Mouse (Mus musculus): ENCODE measurements around the gene Pfn1. TPM values are rescaled to one million over a fixed set of nuclear protein-coding genes. Genes with fewer than 3 reads are reported as not detected.

Gene Pfn1
- polyA plus RNA-seq, 1 experiment from 2014 or later = 2,189 TPM

DNA sequence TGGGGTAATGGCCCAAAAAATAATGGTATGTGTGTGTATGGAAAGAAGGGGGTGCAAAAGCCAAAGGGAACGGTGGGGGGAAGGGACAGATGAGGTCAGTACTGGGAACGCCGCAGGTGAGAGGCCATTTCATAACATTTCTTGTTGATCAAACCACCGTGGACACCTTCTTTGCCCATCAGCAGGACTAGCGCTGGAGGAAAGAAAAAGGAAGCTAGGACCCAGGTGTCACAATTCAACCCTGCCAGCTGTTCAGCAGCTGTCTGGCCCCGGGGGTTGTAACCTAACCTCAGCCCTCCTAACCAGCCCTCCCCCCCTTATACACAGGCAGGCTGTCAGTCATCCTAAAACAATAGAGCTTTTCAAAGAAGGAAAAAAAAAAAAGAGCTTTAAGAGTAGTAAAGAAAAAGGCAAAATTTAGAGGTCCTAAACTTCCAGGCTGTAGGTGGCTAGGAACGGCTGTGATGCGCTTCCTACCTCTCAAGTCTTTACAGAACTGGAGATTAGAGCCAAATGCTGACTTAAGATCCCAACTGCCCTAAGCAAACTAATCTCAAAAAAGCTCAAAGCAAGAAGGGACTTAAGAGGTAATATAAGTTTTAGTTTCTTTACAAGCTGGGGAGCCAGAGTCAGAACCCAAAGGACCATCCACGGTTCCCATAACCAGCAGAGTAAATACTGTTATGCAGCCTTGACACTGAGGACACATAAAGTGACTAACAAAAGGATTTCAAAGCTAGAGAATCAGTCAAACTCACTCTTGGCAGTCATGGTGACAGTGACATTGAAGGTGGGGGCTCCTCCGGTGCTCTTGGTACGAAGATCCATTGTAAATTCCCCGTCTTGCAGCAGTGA, 2.2 kb downstream of the Pfn1 start:
- peak overlapping the region; percentile 99; the same call in 1 of the 2 replicates for H3K27ac ChIP-seq (ENCODE audit: low read length)
- H3K9ac ChIP-seq (ENCODE audit: low read length) = peak overlapping the region; percentile 100
- H3K9me3 ChIP-seq (ENCODE audit: control insufficient read depth, low read length) = no peaks in the 10 kb centered on the region
- peak overlapping the region; percentile 73 for H3K4me2 ChIP-seq (ENCODE audit: low read depth, low read length)
- WGBS = 43% methylated on average over 12 of the region's 12 CpGs
- ATAC-seq (ENCODE audit: low read depth) = no peak
- H3K36me3 ChIP-seq (ENCODE audit: control insufficient read depth, insufficient read depth, low read length) = peaks cover 35% of the 10 kb centered on the region
- no peaks in the 10 kb centered on the region for H3K27me3 ChIP-seq (ENCODE audit: control insufficient read depth, insufficient read depth, low read depth, low read length)
- H3K4me1 ChIP-seq (replicated peaks; ENCODE audit: control insufficient read depth, insufficient read depth, low read length) = peaks cover 56% of the 10 kb centered on the region
- peak overlapping the region; percentile 100 for H3K4me3 ChIP-seq (ENCODE audit: low read length)

DNA sequence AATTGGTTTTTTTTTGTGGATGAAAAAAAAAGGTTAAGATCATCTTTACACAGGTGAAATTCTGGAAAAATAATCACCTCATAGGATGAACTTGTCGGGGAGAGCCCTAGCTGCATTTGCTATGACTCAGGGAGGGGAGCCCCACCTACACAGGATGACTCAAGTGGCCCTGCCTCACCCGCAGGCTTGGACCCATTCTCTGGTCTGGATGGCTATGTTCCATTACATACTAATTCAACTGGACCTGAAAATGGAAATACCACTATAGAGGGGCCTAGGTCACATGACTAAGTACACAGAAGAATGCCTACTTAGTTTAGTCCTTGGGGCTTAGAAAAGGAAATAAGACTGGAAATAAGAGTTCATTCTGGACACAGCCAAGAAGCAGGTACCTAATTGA, 3.1 kb downstream of the Pfn1 start:
- 52% methylated on average over 2 of the region's 2 CpGs for WGBS
- H3K4me3 ChIP-seq (ENCODE audit: low read length) = 0 out of 2 replicates have a peak overlapping the region, but pooled peaks have one; percentile 10
- H3K4me1 ChIP-seq (replicated peaks; ENCODE audit: control insufficient read depth, insufficient read depth, low read length) = peaks cover 47% of the 10 kb centered on the region
- no peaks in the 10 kb centered on the region for H3K9me3 ChIP-seq (ENCODE audit: control insufficient read depth, low read length)
- H3K27me3 ChIP-seq (ENCODE audit: control insufficient read depth, insufficient read depth, low read depth, low read length) = no peaks in the 10 kb centered on the region
- H3K9ac ChIP-seq (ENCODE audit: low read length) = peak overlapping the region; percentile 41; the same call in 1 of the 2 replicates
- no peak overlapping the region; the same call in 1 of the 2 replicates for H3K27ac ChIP-seq (ENCODE audit: low read length)
- H3K4me2 ChIP-seq (ENCODE audit: low read depth, low read length) = peak overlapping the region; percentile 20; the same call in 1 of the 2 replicates
- ATAC-seq (ENCODE audit: low read depth) = no peak
- peaks cover 35% of the 10 kb centered on the region for H3K36me3 ChIP-seq (ENCODE audit: control insufficient read depth, insufficient read depth, low read length)

DNA sequence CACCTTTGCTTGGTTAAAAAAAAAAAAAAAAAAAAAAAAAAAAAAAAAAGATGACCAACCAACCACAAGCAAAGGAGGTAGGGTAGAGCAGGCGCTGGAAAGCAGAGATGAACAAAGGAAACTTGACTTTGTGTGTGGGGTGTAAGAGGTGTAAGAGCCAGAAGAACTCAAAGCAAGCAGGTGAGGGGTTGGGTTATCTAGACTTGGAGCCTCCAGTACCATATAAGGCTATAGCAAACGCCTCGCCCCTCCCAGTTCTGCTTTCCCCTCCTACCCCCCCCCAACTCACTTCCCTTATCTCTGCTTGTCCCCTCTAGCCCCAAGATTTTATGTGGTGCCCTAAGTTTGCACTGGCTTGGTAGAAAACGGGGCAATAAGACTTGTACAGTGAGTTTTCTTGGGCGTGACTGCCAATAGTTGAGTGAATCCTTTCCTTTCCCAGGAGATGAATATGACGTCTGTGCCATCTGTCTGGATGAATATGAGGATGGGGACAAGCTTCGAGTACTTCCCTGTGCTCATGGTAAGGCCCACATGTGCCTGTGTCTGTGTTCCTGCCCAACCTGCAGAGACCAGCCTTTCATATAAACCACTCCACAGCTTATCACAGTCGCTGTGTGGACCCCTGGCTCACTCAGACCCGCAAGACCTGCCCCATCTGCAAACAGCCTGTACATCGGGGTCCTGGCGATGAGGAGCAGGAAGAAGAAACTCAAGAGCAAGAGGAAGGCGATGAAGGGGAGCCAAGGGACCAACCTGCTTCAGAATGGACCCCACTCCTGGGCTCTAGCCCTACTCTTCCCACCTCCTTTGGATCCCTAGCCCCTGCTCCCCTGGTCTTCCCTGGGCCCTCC, 3.9 kb downstream of the Pfn1 start:
- peak overlapping the region; percentile 14 for H3K27ac ChIP-seq (ENCODE audit: low read length)

DNA sequence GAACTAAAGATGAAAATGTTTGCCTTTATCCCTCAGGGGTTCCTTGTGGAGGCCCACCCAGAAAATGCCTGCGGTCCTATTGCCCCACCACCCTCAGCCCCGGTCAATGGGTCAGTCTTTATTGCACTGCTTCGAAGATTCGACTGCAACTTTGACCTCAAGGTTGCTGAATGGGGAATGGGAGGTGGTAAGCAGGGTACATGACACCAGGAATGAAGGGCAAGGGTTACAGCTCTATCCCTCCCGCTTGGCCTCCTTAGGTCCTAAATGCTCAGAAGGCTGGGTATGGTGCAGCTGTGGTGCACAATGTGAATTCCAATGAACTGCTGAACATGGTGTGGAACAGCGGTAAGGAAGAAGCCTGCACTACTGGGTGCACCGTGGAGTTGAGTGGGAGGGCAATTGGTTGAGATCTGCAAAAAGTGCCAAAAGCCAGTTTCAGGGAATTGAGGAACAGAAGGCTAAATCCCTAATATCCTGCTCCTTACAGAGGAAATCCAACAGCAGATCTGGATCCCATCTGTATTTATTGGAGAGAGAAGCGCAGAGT, 5.2 kb downstream of the Pfn1 start:
- peaks cover 42% of the 10 kb centered on the region for H3K36me3 ChIP-seq (ENCODE audit: control insufficient read depth, insufficient read depth, low read length)
- H3K27me3 ChIP-seq (ENCODE audit: control insufficient read depth, insufficient read depth, low read depth, low read length) = no peaks in the 10 kb centered on the region
- H3K27ac ChIP-seq (ENCODE audit: low read length) = no peak overlapping the region
- peak overlapping the region; percentile 91; the same call in 1 of the 2 replicates for H3K4me3 ChIP-seq (ENCODE audit: low read length)
- H3K4me1 ChIP-seq (replicated peaks; ENCODE audit: control insufficient read depth, insufficient read depth, low read length) = peaks cover 49% of the 10 kb centered on the region
- no peaks in the 10 kb centered on the region for H3K9me3 ChIP-seq (ENCODE audit: control insufficient read depth, low read length)
- 0 out of 2 replicates have a peak overlapping the region, but pooled peaks have one; percentile 94 for H3K4me2 ChIP-seq (ENCODE audit: low read depth, low read length)
- WGBS = 77% methylated on average over 8 of the region's 8 CpGs
- no peak overlapping the region for H3K9ac ChIP-seq (ENCODE audit: low read length)
- ATAC-seq (ENCODE audit: low read depth) = no peak

More for the DNA sequence above, 3.9 kb downstream of the Pfn1 start:
- ATAC-seq (ENCODE audit: low read depth) = no peak
- H3K27me3 ChIP-seq (ENCODE audit: control insufficient read depth, insufficient read depth, low read depth, low read length) = no peaks in the 10 kb centered on the region
- no peaks in the 10 kb centered on the region for H3K9me3 ChIP-seq (ENCODE audit: control insufficient read depth, low read length)
- H3K4me1 ChIP-seq (replicated peaks; ENCODE audit: control insufficient read depth, insufficient read depth, low read length) = peaks cover 47% of the 10 kb centered on the region
- H3K4me3 ChIP-seq (ENCODE audit: low read length) = 0 out of 2 replicates have a peak overlapping the region, but pooled peaks have one; percentile 2
- 61% methylated on average over 12 of the region's 12 CpGs for WGBS
- peaks cover 35% of the 10 kb centered on the region for H3K36me3 ChIP-seq (ENCODE audit: control insufficient read depth, insufficient read depth, low read length)
- peak overlapping the region; percentile 22; the same call in 1 of the 2 replicates for H3K9ac ChIP-seq (ENCODE audit: low read length)
- peak overlapping the region; percentile 9; the same call in 1 of the 2 replicates for H3K4me2 ChIP-seq (ENCODE audit: low read depth, low read length)

DNA sequence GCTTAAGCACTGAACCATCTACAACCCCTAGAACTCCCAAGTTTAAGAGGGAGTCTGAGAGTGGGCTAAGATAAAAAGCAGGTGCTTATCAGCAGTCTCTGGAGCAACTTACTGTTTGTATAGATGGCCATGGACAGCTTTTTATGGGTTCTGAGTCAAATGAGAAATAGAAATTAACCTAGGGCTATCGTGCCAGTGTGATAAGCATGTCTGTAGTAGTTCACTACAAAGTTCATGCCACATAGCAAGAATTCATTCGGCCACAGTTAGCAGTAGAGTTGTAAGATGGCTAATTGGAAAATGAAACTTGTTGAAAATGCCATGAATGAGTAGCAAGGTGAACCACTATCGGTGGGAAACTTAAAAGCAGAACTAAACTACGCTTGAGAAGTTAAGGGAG, 5.9 kb downstream of the Pfn1 start:
- H3K27me3 ChIP-seq (ENCODE audit: control insufficient read depth, insufficient read depth, low read depth, low read length) = no peaks in the 10 kb centered on the region
- WGBS = 71% methylated on average over 4 of the region's 4 CpGs
- no peak overlapping the region for H3K27ac ChIP-seq (ENCODE audit: low read length)
- H3K9me3 ChIP-seq (ENCODE audit: control insufficient read depth, low read length) = no peaks in the 10 kb centered on the region
- peak overlapping the region; percentile 94 for H3K4me2 ChIP-seq (ENCODE audit: low read depth, low read length)
- H3K9ac ChIP-seq (ENCODE audit: low read length) = peak overlapping the region; percentile 95
- peak overlapping the region; percentile 91 for H3K4me3 ChIP-seq (ENCODE audit: low read length)
- H3K4me1 ChIP-seq (replicated peaks; ENCODE audit: control insufficient read depth, insufficient read depth, low read length) = peaks cover 49% of the 10 kb centered on the region
- no peak for ATAC-seq (ENCODE audit: low read depth)
- H3K36me3 ChIP-seq (ENCODE audit: control insufficient read depth, insufficient read depth, low read length) = peaks cover 44% of the 10 kb centered on the region

DNA sequence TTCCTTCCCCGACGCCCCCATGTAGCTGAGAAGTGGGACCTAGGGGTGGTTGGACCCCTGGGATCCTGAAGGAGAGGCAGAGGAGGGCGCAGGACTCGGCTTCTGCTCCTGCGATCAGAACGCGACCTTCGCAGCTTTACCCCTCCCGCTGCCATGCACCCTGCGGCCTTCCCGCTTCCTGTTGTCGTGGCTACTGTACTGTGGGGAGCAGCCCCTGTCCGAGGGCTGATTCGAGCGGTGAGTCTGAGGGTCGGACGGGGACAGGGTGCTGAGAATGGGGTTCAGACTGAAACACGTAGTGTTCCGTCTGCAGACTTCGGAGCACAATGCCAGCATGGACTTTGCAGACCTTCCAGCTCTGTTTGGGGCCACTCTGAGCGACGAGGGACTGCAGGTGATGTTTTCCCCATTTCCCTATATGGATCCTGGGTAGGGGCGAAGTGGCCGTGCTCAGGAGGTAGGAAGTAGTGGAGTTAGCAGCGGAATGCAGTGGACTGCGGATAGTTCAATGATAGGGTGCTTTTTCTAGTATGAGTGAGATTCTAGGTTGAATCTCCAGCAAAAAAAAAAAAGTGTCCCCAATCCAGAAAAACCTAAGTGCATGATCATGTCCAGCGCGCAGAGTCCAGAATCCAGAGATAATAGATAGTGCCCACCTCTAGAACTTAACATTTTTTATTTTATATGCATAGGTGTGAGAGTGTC, 6.6 kb downstream of the Pfn1 start:
- H3K36me3 ChIP-seq (ENCODE audit: control insufficient read depth, insufficient read depth, low read length) = peaks cover 46% of the 10 kb centered on the region
- WGBS = 3% methylated on average over 28 of the region's 28 CpGs
- ATAC-seq (ENCODE audit: low read depth) = peak; percentile 16
- H3K4me2 ChIP-seq (ENCODE audit: low read depth, low read length) = peak overlapping the region; percentile 94
- H3K27ac ChIP-seq (ENCODE audit: low read length) = peak overlapping the region; percentile 99
- H3K9ac ChIP-seq (ENCODE audit: low read length) = peak overlapping the region; percentile 95
- H3K4me3 ChIP-seq (ENCODE audit: low read length) = peak overlapping the region; percentile 91
- H3K4me1 ChIP-seq (replicated peaks; ENCODE audit: control insufficient read depth, insufficient read depth, low read length) = peaks cover 49% of the 10 kb centered on the region
- no peaks in the 10 kb centered on the region for H3K27me3 ChIP-seq (ENCODE audit: control insufficient read depth, insufficient read depth, low read depth, low read length)
- H3K9me3 ChIP-seq (ENCODE audit: control insufficient read depth, low read length) = no peaks in the 10 kb centered on the region

- Histone ChIP-seq H3K9me3 (ENCODE audit: control insufficient read depth, low read length) (no peaks in the 10 kb centered on the region), H3K27ac (ENCODE audit: low read length) (peak within 1 kb of the TSS; percentile 99), H3K36me3 (ENCODE audit: control insufficient read depth, insufficient read depth, low read length) (peaks cover 41% of the 10 kb centered on the region), H3K27me3 (ENCODE audit: control insufficient read depth, insufficient read depth, low read depth, low read length) (no peaks in the 10 kb centered on the region), H3K4me3 (ENCODE audit: low read length) (peak within 1 kb of the TSS; percentile 91), H3K4me2 (ENCODE audit: low read depth, low read length) (peak within 1 kb of the TSS; percentile 94), H3K4me1 (replicated peaks; ENCODE audit: control insufficient read depth, insufficient read depth, low read length) (peaks cover 40% of the 10 kb centered on the region), H3K9ac (ENCODE audit: low read length) (peak within 1 kb of the TSS; percentile 96)
- ATAC-seq (ENCODE audit: low read depth) = peak; percentile 91
- under 1% methylated on average over 63 of the region's 63 CpGs for WGBS
Observed at GRCm38 (mm10) chr11:70646691-70647650, 7.5 kb downstream of the Pfn1 start, which contains the start of the genes Rnf167 and Slc25a11. Gene Rnf167, plus strand, starts transcription at chr11:70647235. Gene Slc25a11, minus strand, starts transcription at chr11:70647479.

DNA sequence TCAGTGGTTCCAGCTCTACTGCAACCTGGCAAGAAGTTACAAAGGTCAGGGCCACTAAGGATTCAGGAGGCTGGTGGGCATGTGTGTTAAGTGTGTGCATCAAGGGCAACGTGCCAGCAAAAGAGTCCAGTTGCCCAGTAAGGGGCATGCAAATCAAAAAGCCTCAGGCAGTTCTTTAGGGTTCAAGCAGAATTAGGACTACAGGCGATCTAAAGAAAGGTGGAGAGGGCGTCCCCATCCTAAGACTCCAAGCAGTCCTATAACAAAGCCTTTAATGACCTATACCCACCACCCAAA, 8.2 kb downstream of the Pfn1 start:
- Histone ChIP-seq H3K36me3 (ENCODE audit: control insufficient read depth, insufficient read depth, low read length) (peaks cover 34% of the 10 kb centered on the region), H3K27me3 (ENCODE audit: control insufficient read depth, insufficient read depth, low read depth, low read length) (no peaks in the 10 kb centered on the region), H3K9ac (ENCODE audit: low read length) (peak overlapping the region; percentile 96), H3K9me3 (ENCODE audit: control insufficient read depth, low read length) (no peaks in the 10 kb centered on the region), H3K4me1 (replicated peaks; ENCODE audit: control insufficient read depth, insufficient read depth, low read length) (peaks cover 32% of the 10 kb centered on the region), H3K27ac (ENCODE audit: low read length) (peak overlapping the region; percentile 93), H3K4me3 (ENCODE audit: low read length) (peak overlapping the region; percentile 91), H3K4me2 (ENCODE audit: low read depth, low read length) (peak overlapping the region; percentile 76)
- no peak for ATAC-seq (ENCODE audit: low read depth)
- WGBS = 19% methylated on average over 3 of the region's 3 CpGs
